Mouse (Mus musculus): ENCODE results near the gene Brdt.

Gene Brdt

GRCm38 (mm10) chr5:107330916-107331421 lies at the start of gene Brdt:
Brdt (plus strand) TSS chr5:107331159.
- no peak for DNase-seq

- DNase-seq: peak in 1 of 2 experiments; percentile 58
Observed at GRCm38 (mm10) chr5:107282561-107283307, 48.2 kb upstream of the Brdt start.

GRCm38 (mm10) chr5:107283935-107284524 lies 46.9 kb upstream of the Brdt start:
- DNase-seq: no peak

GRCm38 (mm10) chr5:107285563-107285962 lies 45.4 kb upstream of the Brdt start:
- no peak for DNase-seq

- peak; percentile 86 to 88 for DNase-seq
Observed at GRCm38 (mm10) chr5:107287254-107287907, 43.6 kb upstream of the Brdt start.

- DNase-seq: peak in 1 of 2 experiments; percentile 30
Observed at GRCm38 (mm10) chr5:107287908-107288267, 43.1 kb upstream of the Brdt start.

GRCm38 (mm10) chr5:107288427-107289233 lies 42.3 kb upstream of the Brdt start:
- DNase-seq: peak in 1 of 2 experiments; percentile 69

GRCm38 (mm10) chr5:107289234-107289764 lies 41.7 kb upstream of the Brdt start, which contains the start of gene Tgfbr3:
Tgfbr3 (minus strand) TSS chr5:107289629.
- peak; percentile 93 for DNase-seq

GRCm38 (mm10) chr5:107289986-107290385 lies 41.0 kb upstream of the Brdt start:
- DNase-seq: no peak

- no peak for DNase-seq
Observed at GRCm38 (mm10) chr5:107294041-107294440, 36.9 kb upstream of the Brdt start.

GRCm38 (mm10) chr5:107295061-107295816 lies 35.7 kb upstream of the Brdt start:
- peak; percentile 82 to 88 for DNase-seq

- no peak for DNase-seq
Observed at GRCm38 (mm10) chr5:107295817-107296511, 35.0 kb upstream of the Brdt start.

- peak; percentile 80 to 88 for DNase-seq
Observed at GRCm38 (mm10) chr5:107296512-107297322, 34.2 kb upstream of the Brdt start.

- no peak for DNase-seq
Observed at GRCm38 (mm10) chr5:107298854-107299253, 32.1 kb upstream of the Brdt start.

- DNase-seq: no peak
Observed at GRCm38 (mm10) chr5:107303350-107303861, 27.6 kb upstream of the Brdt start.

GRCm38 (mm10) chr5:107304117-107304825 lies 26.7 kb upstream of the Brdt start:
- DNase-seq: no peak

- no peak for DNase-seq
Observed at GRCm38 (mm10) chr5:107307432-107307831, 23.5 kb upstream of the Brdt start.

GRCm38 (mm10) chr5:107317141-107317540 lies 13.8 kb upstream of the Brdt start:
- no peak for DNase-seq

- peak; percentile 68 to 69 for DNase-seq
Observed at GRCm38 (mm10) chr5:107320703-107321102, 10.3 kb upstream of the Brdt start.

Measured in cerebellum, postnatal 14 days (tissue).